Mouse (Mus musculus) MEL (cell line): Measurements from ENCODE around the gene Mpv17l.

Source experiments
- BHLHE40 ChIP-seq: IDR thresholded peaks from 2 replicates; pipeline ENCODE4 v1.6.1; 2012; ENCODE audit warnings: low read depth, mild to moderate bottlenecking, inconsistent platforms, low read length, improper control_type of control experiment, borderline replicate concordance
- CTCF ChIP-seq, 3 experiments: IDR thresholded peaks in 2 of 3; conservative IDR thresholded peaks in 1 of 3; 2 replicates each; pipeline ENCODE4 v1.5.1; 2011 to 2012; ENCODE audit warnings: low read length in 3 of 3, low read depth in 2 of 3, mild to moderate bottlenecking in 2 of 3, improper control_type of control experiment in 1 of 3, inconsistent platforms in 1 of 3, mixed read lengths in 1 of 3, moderate library complexity in 1 of 3; ENCODE audit not compliant: control insufficient read depth in 1 of 3, insufficient read depth in 1 of 3, poor library complexity in 1 of 3, severe bottlenecking in 1 of 3
- E2F4 ChIP-seq: IDR thresholded peaks from 2 replicates; pipeline ENCODE4 v1.6.1; 2011; ENCODE audit warnings: low read depth, low read length, improper control_type of control experiment, borderline replicate concordance
- MEF2A ChIP-seq: IDR thresholded peaks from 2 replicates; pipeline ENCODE4 v1.6.1; 2014; ENCODE audit warnings: low read depth, mild to moderate bottlenecking, inconsistent platforms, low read length, improper control_type of control experiment; ENCODE audit not compliant: poor library complexity, insufficient replicate concordance, severe bottlenecking; ENCODE audit errors: extremely low read depth
- NELFE ChIP-seq: IDR thresholded peaks from 2 replicates; pipeline ENCODE4 v1.6.1; 2011; ENCODE audit warnings: low read depth, low read length, improper control_type of control experiment
- SIN3A ChIP-seq: IDR thresholded peaks from 2 replicates; pipeline ENCODE4 v1.6.1; 2012; ENCODE audit warnings: low read length, improper control_type of control experiment, inconsistent platforms
- TBP ChIP-seq: IDR thresholded peaks from 2 replicates; pipeline ENCODE4 v1.8.0; 2011; ENCODE audit warnings: low read depth, low read length, improper control_type of control experiment
- TCF12 ChIP-seq: IDR thresholded peaks from 2 replicates; pipeline ENCODE4 v1.6.1; 2014; ENCODE audit warnings: low read depth, mild to moderate bottlenecking, inconsistent platforms, low read length, improper control_type of control experiment, moderate library complexity

GRCm38 (mm10) chr16:13986197-13986573, 83.2 kb downstream of the Mpv17l start:
- TF ChIP-seq CTCF (IDR thresholded peaks at IDR 0.05 in 2 of 3, conservative IDR thresholded peaks at IDR 0.05 in 1 of 3; ENCODE audit: control insufficient read depth in 1 of 3, insufficient read depth in 1 of 3, low read depth in 2 of 3, low read length in 3 of 3, poor library complexity in 1 of 3, severe bottlenecking in 1 of 3) (no peak), NELFE (no peak), TCF12 (no peak), BHLHE40 (no peak), MEF2A (no peak), E2F4 (no peak), TBP (no peak), SIN3A (no peak)
